Mouse (Mus musculus) midbrain, embryonic 16.5 days (tissue): ENCODE data around the gene Ddah2. TPM values are rescaled to one million over a fixed set of nuclear protein-coding genes. Genes with fewer than 3 reads are reported as not detected.

Experiments used
- ATAC-seq: fragments of 200-750 bp; cut with Nextera tagmentation; 2 replicates; pipeline ENCODE4 v1.8.0; 2017; ENCODE audit warnings: moderate TSS enrichment
- H3K27ac ChIP-seq: fragments of 300-500 bp; sonication (generic); 2 replicates; pipeline ENCODE4 v1.5.1; 2014; ENCODE audit warnings: mild to moderate bottlenecking, low read length, mixed read lengths
- H3K27me3 ChIP-seq: fragments of 300-500 bp; sonication (generic); 2 replicates; pipeline ENCODE4 v1.6.1; 2014; ENCODE audit warnings: low read depth, low read length, mixed read lengths; ENCODE audit not compliant: control insufficient read depth, insufficient read depth
- H3K36me3 ChIP-seq: fragments of 300-500 bp; sonication (generic); 2 replicates; pipeline ENCODE4 v1.6.1; 2014; ENCODE audit warnings: mild to moderate bottlenecking, low read length, moderate library complexity, mixed read lengths; ENCODE audit not compliant: control insufficient read depth, insufficient read depth
- H3K4me1 ChIP-seq: fragments of 300-500 bp; sonication (generic); 2 replicates; pipeline ENCODE4 v1.6.1; 2014; ENCODE audit warnings: mild to moderate bottlenecking, low read length, mixed read lengths; ENCODE audit not compliant: control insufficient read depth, insufficient read depth
- H3K4me2 ChIP-seq: fragments of 300-500 bp; sonication (generic); 2 replicates; pipeline ENCODE4 v1.6.1; 2014; ENCODE audit warnings: mild to moderate bottlenecking, low read length, mixed read lengths
- H3K4me3 ChIP-seq: fragments of 300-500 bp; sonication (generic); 2 replicates; pipeline ENCODE4 v1.5.1; 2014; ENCODE audit warnings: low read depth, mild to moderate bottlenecking, low read length, moderate library complexity, mixed read lengths
- H3K9ac ChIP-seq: fragments of 300-500 bp; sonication (generic); 2 replicates; pipeline ENCODE4 v1.6.1; 2014; ENCODE audit warnings: low read depth, low read length, mixed read lengths
- H3K9me3 ChIP-seq: fragments of 300-500 bp; sonication (generic); replicated peaks from 2 replicates; pipeline ENCODE4 v1.6.1; 2014; ENCODE audit warnings: mild to moderate bottlenecking, low read length, mixed read lengths; ENCODE audit not compliant: control insufficient read depth, poor library complexity, severe bottlenecking
- WGBS: fragments of 180-500 bp; shearing (Covaris S2); extraction: QIAGEN DNeasy Blood & Tissue Kit; methylation state at CpG from one replicate; pipeline ENCODE4 v1.1.7; 2014; 5-methylcytosine and 5-hydroxymethylcytosine counted together
- polyA plus RNA-seq: library from polyadenylated mRNA; unstranded; fragments of >200 nt; fragmentation: Nextera tagmentation; extraction: Ambion mirVana; gene quantifications from 2 replicates; pipeline ENCODE4 v1.2.1, GENCODE M21; 2015

Ddah2 gene
- 312 and 341 TPM in 2 replicates for polyA plus RNA-seq

DNA sequence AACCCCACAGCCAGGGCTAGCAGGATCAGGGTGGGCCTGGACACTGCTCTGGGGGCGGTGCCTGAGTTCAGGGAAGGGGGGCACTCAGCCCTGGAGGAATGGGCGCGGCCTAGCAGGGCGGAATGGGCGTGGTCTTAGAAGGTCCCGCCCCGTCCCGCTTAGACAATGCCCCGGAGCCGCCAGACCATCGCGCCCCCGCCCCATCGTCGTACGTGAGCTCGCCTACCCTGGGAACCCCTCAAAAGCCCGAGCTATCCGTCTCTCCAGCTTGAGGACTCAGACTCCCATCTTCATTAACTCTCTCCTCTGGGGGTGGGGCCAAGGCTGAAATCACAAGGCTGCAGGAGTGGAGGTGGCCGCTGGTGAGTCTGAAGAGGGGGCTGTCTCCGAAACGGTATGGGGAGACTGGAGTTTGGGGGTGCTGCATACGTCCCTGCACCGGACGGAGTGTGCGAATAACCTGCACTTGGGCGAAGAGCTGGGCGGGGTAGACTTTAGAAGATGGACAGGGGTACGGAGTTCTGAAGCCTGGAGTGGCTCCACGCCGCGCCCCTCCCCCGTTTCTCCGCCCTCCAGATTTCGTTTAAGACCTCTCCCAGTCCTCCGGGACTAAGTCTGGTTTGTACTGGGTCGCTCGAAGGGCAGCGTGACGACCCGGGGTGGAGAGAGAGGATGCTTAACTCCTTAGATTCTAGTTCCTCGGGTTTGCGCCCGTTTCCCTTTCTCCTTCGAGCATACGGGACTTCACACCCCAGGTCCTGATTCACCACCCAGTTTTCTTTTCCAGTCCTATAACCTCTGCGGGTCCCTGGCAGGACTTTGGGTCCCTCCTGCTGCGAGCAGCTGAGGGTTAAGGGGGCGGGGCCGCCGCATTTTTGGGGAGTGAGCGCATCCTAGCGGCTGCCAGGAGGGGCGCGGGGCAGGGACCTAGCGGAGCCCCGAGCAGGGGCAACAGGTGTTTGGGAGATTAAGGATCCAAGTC lies at the start of gene Ddah2:
Gene Ddah2, plus strand, starts transcription at position 125 of the 982 bp plus-strand sequence.
- H3K27me3 ChIP-seq, result peaks cover 7% of the 10 kb centered on the region; the same call in 1 of the 2 replicates
- no peaks in the 10 kb centered on the region for H3K9me3 ChIP-seq
- H3K4me3 ChIP-seq, result peak within 1 kb of the TSS; percentile 80
- peak; percentile 89 for ATAC-seq
- H3K27ac ChIP-seq, result peak within 1 kb of the TSS; percentile 85
- H3K4me1 ChIP-seq, result peaks cover 15% of the 10 kb centered on the region
- H3K4me2 ChIP-seq, result peak within 1 kb of the TSS; percentile 94
- peaks cover 5% of the 10 kb centered on the region; the same call in 1 of the 2 replicates for H3K36me3 ChIP-seq
- peak within 1 kb of the TSS; percentile 76 for H3K9ac ChIP-seq
- WGBS, result under 1% methylated on average over 57 of the region's 57 CpGs

DNA sequence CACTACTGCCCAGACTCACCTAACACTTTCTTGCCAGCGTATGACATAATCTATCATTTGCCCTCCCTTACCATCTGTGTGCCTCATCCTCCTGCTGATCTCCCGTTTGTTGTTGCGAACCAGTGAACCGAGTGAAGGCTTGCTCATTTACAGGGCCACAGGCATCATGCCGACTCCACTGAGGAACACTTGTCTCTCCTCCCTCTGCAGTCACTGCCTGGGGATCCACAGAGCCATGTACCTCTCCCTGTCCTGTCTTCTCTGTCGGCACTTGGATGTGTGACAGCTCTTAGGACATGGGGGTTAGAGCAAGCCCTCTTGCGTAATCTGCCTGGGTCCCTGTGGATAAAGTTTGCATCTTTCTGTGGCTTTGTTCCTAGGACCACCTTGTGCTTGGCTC lies 49.2 kb upstream of the Ddah2 start:
- no peak overlapping the region for H3K4me3 ChIP-seq
- ATAC-seq, result no peak
- 85% methylated on average over 7 of the region's 7 CpGs for WGBS
- H3K9ac ChIP-seq, result no peak overlapping the region
- peaks cover 65% of the 10 kb centered on the region for H3K36me3 ChIP-seq
- no peaks in the 10 kb centered on the region for H3K4me1 ChIP-seq
- no peak overlapping the region for H3K27ac ChIP-seq
- no peak overlapping the region for H3K4me2 ChIP-seq
- no peaks in the 10 kb centered on the region for H3K9me3 ChIP-seq
- no peaks in the 10 kb centered on the region for H3K27me3 ChIP-seq

DNA sequence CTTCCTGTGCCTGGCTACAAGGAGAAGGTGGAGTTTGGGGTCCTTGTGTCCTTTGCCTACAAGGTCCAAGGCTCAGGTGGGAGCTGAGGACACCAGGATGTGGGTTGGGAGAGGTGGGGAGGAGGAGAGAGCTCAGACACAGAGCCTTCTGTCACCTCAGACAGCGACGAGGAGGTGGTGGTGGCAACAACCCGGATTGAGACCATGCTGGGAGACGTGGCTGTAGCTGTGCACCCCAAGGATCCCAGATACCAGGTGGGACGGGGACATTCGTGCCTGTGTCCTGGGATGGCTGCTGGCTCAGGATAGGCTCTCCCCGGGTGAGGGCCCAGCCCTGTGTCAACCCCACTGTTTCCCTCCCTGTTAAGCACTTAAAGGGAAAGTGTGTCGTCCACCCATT lies 47.4 kb upstream of the Ddah2 start:
- WGBS, result 96% methylated on average over 8 of the region's 8 CpGs
- H3K36me3 ChIP-seq, result peaks cover 64% of the 10 kb centered on the region

DNA sequence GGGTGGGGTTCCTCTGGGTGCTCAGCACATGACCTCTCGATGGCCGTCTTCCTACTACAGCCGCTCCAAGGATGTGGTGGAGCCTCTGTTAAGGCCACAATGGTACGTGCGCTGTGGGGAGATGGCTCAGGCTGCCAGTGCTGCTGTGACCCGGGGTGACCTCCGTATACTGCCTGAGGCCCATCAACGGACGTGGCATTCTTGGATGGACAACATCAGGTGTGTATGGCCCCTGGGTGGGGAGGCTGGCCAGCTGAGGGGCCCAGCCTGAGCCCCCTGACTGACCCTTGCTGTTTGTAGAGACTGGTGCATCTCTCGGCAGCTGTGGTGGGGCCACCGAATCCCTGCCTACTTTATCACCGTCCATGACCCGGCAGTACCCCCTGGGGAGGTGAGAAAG lies 46.4 kb upstream of the Ddah2 start:
- WGBS, result 94% methylated on average over 13 of the region's 13 CpGs
- no peak for ATAC-seq
- no peaks in the 10 kb centered on the region for H3K9me3 ChIP-seq
- H3K27ac ChIP-seq, result no peak overlapping the region
- H3K4me3 ChIP-seq, result no peak overlapping the region
- no peak overlapping the region for H3K4me2 ChIP-seq
- no peaks in the 10 kb centered on the region for H3K27me3 ChIP-seq
- no peak overlapping the region for H3K9ac ChIP-seq
- peaks cover 63% of the 10 kb centered on the region for H3K36me3 ChIP-seq
- H3K4me1 ChIP-seq, result no peaks in the 10 kb centered on the region; the same call in 1 of the 2 replicates

More for the DNA sequence above, 47.4 kb upstream of the Ddah2 start:
- no peak overlapping the region for H3K4me3 ChIP-seq
- no peak overlapping the region for H3K9ac ChIP-seq
- no peak overlapping the region for H3K27ac ChIP-seq
- ATAC-seq, result no peak
- H3K9me3 ChIP-seq, result no peaks in the 10 kb centered on the region
- H3K4me1 ChIP-seq, result no peaks in the 10 kb centered on the region; the same call in 1 of the 2 replicates
- H3K4me2 ChIP-seq, result no peak overlapping the region
- H3K27me3 ChIP-seq, result no peaks in the 10 kb centered on the region

DNA sequence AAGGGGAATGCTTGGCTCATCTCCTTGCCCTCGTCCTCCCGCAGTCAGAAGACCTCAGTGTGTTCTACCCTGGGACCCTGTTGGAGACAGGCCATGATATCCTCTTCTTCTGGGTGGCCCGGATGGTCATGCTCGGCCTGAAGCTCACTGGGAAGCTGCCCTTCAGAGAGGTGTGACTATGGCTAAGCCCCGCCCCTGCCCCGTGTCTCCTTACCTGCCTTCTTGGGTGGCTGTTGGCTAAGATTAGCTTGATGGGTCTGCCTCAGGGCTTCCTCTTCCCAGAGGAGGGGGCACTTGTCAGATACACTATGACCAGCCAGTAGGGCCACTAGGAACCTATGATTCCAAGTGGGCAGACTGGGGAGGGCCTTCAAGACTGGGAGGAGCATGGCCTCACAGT lies 45.6 kb upstream of the Ddah2 start:
- no peak overlapping the region for H3K4me2 ChIP-seq
- H3K4me3 ChIP-seq, result no peak overlapping the region
- 83% methylated on average over 6 of the region's 6 CpGs for WGBS
- no peaks in the 10 kb centered on the region; the same call in 1 of the 2 replicates for H3K4me1 ChIP-seq
- H3K9ac ChIP-seq, result no peak overlapping the region
- peaks cover 58% of the 10 kb centered on the region for H3K36me3 ChIP-seq
- ATAC-seq, result no peak
- no peaks in the 10 kb centered on the region for H3K9me3 ChIP-seq
- no peak overlapping the region for H3K27ac ChIP-seq
- no peaks in the 10 kb centered on the region for H3K27me3 ChIP-seq

DNA sequence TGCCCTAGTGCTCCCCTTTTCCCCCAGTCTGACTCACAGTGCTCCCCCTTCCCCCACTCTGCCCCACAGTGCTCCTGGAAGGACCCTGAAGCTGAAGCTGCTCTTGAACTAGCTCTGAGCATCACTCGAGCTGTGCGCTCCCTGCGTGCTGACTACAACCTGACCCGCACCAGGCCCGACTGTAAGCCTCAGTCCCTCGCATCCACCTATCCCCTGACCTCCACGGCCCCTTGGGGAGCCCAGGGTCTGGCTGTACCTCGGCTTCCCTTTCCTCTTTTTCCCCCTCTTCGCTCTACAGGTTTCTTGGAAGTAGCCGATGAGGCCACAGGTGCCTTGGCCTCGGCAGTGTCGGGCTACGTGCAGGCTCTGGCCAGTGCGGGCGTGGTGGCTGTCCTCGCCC lies 43.5 kb upstream of the Ddah2 start:
- Histone ChIP-seq H3K9ac (no peak overlapping the region), H3K27ac (no peak overlapping the region), H3K27me3 (no peaks in the 10 kb centered on the region), H3K9me3 (no peaks in the 10 kb centered on the region), H3K4me3 (no peak overlapping the region), H3K4me2 (no peak overlapping the region), H3K4me1 (no peaks in the 10 kb centered on the region; the same call in 1 of the 2 replicates), H3K36me3 (peaks cover 51% of the 10 kb centered on the region)
- 90% methylated on average over 13 of the region's 16 CpGs for WGBS
- ATAC-seq, result no peak

DNA sequence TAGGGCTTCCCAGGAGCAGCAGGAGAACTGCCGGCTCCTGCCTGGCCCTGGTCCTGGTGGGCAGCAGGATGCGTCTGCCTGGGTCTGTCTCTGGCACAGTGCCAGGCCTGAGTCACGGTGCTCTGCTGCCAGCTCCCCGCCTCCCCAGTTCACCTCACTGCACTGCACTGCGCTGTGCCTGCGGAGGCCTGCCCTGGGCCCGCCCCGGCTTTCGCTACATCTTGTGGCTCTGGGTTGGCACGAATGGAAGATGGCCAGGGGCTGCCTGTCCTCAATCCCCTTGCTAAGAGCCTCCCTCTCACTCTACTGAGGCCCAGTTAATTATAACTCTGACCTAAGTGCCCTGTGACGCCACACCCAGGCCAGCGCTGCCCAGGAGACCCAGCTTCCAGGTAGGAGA lies 42.5 kb upstream of the Ddah2 start, which contains the start of gene Vwa7:
Gene Vwa7, plus strand, starts transcription at position 204 of the 400 bp plus-strand sequence.
- no peaks in the 10 kb centered on the region; the same call in 1 of the 2 replicates for H3K4me1 ChIP-seq
- H3K9ac ChIP-seq, result no peak within 1 kb of the TSS
- no peaks in the 10 kb centered on the region for H3K27me3 ChIP-seq
- no peaks in the 10 kb centered on the region for H3K9me3 ChIP-seq
- H3K4me3 ChIP-seq, result no peak within 1 kb of the TSS
- ATAC-seq, result peak; percentile 44; the same call in 1 of the 2 replicates
- H3K27ac ChIP-seq, result no peak within 1 kb of the TSS
- no peak within 1 kb of the TSS for H3K4me2 ChIP-seq
- 62% methylated on average over 12 of the region's 12 CpGs for WGBS
- H3K36me3 ChIP-seq, result peaks cover 42% of the 10 kb centered on the region

DNA sequence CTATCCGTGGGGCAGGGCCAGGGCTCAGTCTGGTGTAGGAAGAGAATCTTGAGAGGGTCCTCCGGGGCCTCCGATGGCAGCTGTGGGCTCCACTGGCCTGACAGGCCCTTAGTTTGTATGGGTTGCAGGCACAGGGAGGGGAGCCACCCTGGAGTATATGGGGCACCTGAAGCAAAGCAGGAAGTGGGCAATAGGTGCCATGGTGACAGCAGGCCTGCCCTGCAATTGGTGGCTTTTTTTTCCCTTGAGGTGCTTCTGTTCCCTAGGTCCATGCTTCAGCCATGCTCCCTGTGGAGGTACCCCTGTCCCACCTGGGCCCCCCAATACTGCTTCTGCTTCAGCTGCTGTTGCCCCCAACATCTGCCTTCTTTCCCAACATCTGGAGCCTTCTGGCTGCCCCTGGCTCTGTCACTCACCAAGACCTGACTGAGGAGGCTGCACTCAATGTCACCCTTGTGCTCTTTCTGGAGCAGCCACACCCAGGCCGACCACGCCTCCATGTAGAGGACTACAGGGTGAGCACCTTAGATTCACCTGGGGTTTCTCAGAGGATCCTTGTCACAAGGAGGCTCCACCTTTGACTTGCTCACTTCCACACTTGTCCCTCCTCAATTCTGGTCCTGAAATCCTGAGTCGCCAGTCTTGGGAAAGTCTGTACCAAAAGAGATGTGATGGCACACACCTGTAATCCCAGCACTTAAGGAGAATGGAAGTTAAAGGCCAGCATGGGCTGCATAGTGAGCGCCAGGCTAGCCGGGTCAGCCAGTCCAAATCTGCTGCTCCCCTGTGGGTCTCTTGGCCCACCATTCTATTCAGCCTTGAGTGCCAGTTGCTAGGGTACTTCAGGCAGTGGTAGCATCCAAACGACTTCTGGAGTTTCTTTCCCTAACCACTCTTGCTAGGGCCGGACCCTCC lies 41.8 kb upstream of the Ddah2 start:
- Histone ChIP-seq H3K27me3 (no peaks in the 10 kb centered on the region), H3K4me2 (no peak overlapping the region), H3K4me3 (no peak overlapping the region), H3K9ac (no peak overlapping the region), H3K36me3 (peaks cover 35% of the 10 kb centered on the region), H3K27ac (no peak overlapping the region), H3K4me1 (no peaks in the 10 kb centered on the region; the same call in 1 of the 2 replicates), H3K9me3 (no peaks in the 10 kb centered on the region)
- ATAC-seq, result no peak
- WGBS, result 81% methylated on average over 10 of the region's 10 CpGs
